Mouse (Mus musculus) gastrocnemius, postnatal 14 days (tissue): Measurements from ENCODE around the gene Cyp4a32. TPM values are rescaled to one million over a fixed set of nuclear protein-coding genes. Genes with fewer than 3 reads are reported as not detected.
"Not testable (repeated sequence)": the region's sequence is repeated elsewhere in the genome, so short reads cannot be mapped to it uniquely, and the experiment has no call there.

Experiments used
- DNase-seq: peaks from one replicate; pipeline ENCODE4 v3.0.0; 2021; ENCODE audit warnings: mixed read lengths
- intact Hi-C: fragments of 180-260 bp; cut with DNase I; formaldehyde crosslinking; loops from one replicate; pipeline ENCODE4 v1.15.1; 2025; ENCODE audit warnings: low total_unique reads
- total RNA-seq, 2 experiments: library from RNA; stranded (reverse); gene quantifications; 2 replicates each; pipeline ENCODE4 v1.2.3; 2021

Gene Cyp4a32
- total RNA-seq, 2 experiments from 2014 or later, result not detected

DNA sequence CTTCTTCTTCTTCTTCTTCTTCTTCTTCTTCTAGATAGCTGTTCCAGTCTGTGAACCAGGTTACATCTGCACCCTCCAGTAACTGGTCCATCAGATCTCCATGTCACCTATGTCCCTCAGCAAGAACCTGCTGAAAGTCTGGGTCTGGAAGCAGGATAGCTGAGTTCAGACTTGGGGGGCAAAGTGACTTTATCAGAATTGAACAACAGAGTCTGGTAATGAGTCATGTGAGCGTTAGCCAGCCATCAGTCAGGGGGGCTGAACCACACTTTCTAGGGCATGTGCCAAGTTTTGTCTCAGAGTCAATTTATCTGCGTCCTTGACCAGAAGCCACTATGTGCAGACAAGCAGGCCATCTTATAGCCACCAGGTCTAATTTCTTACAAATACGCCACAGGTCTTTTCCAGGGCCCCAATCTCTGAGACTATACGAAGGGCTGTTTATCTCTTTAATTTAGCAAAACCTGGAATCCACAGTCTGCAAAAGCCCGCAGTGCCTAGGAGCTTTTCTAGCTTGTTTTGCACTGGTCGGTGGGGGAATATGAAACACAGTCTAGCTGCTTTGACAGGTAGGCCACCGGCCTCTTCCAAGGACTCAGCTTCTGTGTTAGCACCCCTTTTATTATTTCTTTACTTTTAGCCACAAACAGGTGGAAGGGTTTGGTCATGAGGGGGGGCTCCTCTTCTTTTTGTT is 55.2 kb downstream of the Cyp4a32 start:
- intact Hi-C loops, DNase-seq: not testable (repeated sequence)

- DNase-seq, result not testable (repeated sequence)
These were observed 55.8 kb downstream of the Cyp4a32 start for GRCm38 (mm10) chr4:115656535-115656922.

DNA sequence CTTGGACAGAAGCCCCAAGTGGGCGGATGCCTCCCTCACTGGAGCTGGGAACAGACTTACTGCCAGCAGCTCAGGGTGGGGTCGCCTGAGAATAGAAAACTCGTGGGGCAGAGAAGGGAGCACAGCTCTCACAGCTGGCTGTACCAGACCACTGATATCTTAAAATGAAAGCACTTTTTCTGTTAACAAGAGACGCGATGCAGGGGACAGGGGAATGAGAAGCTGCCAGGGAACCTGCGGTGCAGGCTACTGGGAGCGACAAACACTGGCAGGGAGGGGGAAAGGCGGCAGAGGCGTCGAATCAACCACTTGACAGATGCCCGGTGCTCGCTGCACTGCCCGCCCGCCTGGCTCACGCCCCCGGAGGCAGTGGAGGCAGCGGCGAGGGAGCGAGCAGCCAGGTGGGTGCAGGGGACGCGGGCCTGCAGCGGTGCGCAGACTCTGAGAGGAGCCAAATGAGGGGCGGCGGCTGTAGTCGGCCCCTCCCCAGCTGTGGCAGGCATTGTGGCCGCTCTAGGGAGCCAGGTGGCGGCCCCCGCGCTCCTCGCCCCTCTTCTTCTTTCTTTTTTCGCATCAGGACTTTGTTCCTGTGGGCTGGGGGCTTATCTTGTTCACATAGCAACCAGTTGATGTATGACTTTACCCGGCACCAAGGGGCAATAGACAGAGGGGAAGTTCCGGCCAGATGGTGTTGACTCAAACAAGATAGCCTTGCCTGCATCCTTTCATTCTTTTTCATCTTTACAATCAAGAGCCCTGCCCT is 56.5 kb downstream of the Cyp4a32 start:
- intact Hi-C loops, result no loop called here
- DNase-seq, result no peak

More at GRCm38 (mm10) chr4:115656535-115656922, 55.8 kb downstream of the Cyp4a32 start:
- intact Hi-C loops, result not testable (repeated sequence)

DNA sequence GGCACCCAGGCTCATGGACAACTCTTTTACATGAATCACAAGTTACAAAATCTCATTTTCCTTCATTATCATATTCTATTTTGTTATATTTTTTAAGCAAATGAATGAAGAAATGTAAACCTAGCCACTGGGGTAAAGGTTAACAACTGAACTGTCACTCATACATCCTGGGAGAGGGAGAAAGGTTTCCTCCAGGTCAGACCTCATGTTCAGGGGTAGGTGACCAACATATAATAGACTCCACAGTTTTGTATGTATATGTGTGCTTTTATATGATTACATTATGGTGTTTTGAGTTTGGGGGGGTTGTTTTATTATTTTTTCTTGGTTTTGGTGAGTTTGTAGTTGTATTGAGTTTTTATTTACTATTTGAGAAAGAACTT is 57.1 kb downstream of the Cyp4a32 start:
- DNase-seq, result no peak
- intact Hi-C loops, result no loop called here

GRCm38 (mm10) chr4:115659190-115659589 is 58.4 kb downstream of the Cyp4a32 start:
- intact Hi-C loops, result no loop called here

More at GRCm38 (mm10) chr4:115659190-115659589, 58.4 kb downstream of the Cyp4a32 start:
- no peak for DNase-seq

Other genes starting within 250 kb of the Cyp4a32 start
- gene Cyp4a12b, start 189.3 kb upstream of the Cyp4a32 start, total RNA-seq, result not detected
- gene Cyp4a30b, start 148.4 kb upstream of the Cyp4a32 start, total RNA-seq, result not detected
- gene Cyp4a14, start 104.8 kb upstream of the Cyp4a32 start, total RNA-seq, result not detected
- gene Cyp4a10, start 82.7 kb upstream of the Cyp4a32 start, total RNA-seq, result not detected
- gene Cyp4a31, start 37.3 kb upstream of the Cyp4a32 start, total RNA-seq, result not detected
- gene Cyp4b1, start 46.8 kb downstream of the Cyp4a32 start, total RNA-seq, result 1 to 10 TPM; 1.7 to 3.1 TPM
- gene Efcab14, start 136.8 kb downstream of the Cyp4a32 start, total RNA-seq, result 10 to 100 TPM; 25.0 to 27.2 TPM
- gene Tex38, start 180.0 kb downstream of the Cyp4a32 start, total RNA-seq, result 1 to 10 TPM in 1 of 2 experiments, under 1 TPM in 1; 0.80 to 1.5 TPM
- gene Atpaf1, start 183.8 kb downstream of the Cyp4a32 start, total RNA-seq, result 10 to 100 TPM; 31.2 to 42.1 TPM
- 1 to 10 TPM; 2.8 to 3.4 TPM for gene Mob3c, start 227.1 kb downstream of the Cyp4a32 start, total RNA-seq
- gene Mknk1, start 238.2 kb downstream of the Cyp4a32 start, total RNA-seq, result 10 to 100 TPM; 23.8 to 25.4 TPM